Mouse (Mus musculus): ENCODE measurements around the gene Ak2. TPM values are rescaled to one million over a fixed set of nuclear protein-coding genes. Genes with fewer than 3 reads are reported as not detected.

Ak2 gene
- total and polyA plus RNA-seq, 2 experiments from 2014 or later: 58.6 to 148 TPM

GRCm38 (mm10) chr4:129013151-129013864, 21.6 kb downstream of the Ak2 start:
- ATAC-seq (ENCODE audit: insufficient read depth, low read depth): no peak
- Histone ChIP-seq H3K4me3 (ENCODE audit: low read depth, low read length) (no peak overlapping the region), H3K9me3 (replicated peaks; ENCODE audit: control insufficient read depth, low read length) (no peaks in the 10 kb centered on the region), H3K4me2 (ENCODE audit: low read depth, low read length) (no peak overlapping the region), H3K27me3 (ENCODE audit: control insufficient read depth, insufficient read depth, low read length) (no peaks in the 10 kb centered on the region), H3K27ac (ENCODE audit: low read depth) (no peak overlapping the region), H3K36me3 (replicated peaks; ENCODE audit: control insufficient read depth, insufficient read depth, low read length) (peaks cover 21% of the 10 kb centered on the region), H3K4me1 (ENCODE audit: control insufficient read depth, insufficient read depth) (peaks cover 17% of the 10 kb centered on the region), H3K9ac (replicated peaks; ENCODE audit: low read depth, low read length) (no peak overlapping the region)
- no peak for DNase-seq (ENCODE audit: low spot score)
- 56% methylated on average over 10 of the region's 10 CpGs for WGBS
- TF ChIP-seq EP300 (IDR thresholded peaks at IDR 0.05; ENCODE audit: low read depth): no peak

GRCm38 (mm10) chr4:129016329-129016728, 24.6 kb downstream of the Ak2 start:
- peaks cover 34% of the 10 kb centered on the region for H3K4me1 ChIP-seq (ENCODE audit: control insufficient read depth, insufficient read depth)
- no peak overlapping the region for H3K4me2 ChIP-seq (ENCODE audit: low read depth, low read length)
- 0 out of 2 replicates have a peak overlapping the region, but pooled peaks have one; percentile 18 for H3K27ac ChIP-seq (ENCODE audit: low read depth)

DNA sequence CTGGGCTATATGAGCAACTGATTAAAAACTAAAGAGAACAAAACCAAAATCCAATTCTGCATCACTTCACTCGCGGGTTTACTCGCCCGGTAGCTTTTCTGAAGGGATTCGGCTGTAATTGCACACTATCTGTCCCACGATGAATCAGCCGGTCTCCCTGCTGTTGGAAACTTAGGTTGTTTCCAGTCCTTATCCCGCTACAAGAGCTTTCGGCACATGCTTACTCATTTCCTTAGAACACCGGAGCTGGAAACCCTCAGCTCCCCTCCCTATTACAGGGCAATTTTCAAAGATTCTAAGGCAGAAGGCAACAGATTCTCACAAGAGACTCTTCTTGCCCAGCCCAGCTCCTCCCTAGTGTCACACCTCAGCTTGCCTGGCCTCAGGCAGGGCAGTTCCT, 25.4 kb downstream of the Ak2 start:
- no peaks in the 10 kb centered on the region for H3K36me3 ChIP-seq (replicated peaks; ENCODE audit: control insufficient read depth, insufficient read depth, low read length)
- H3K9ac ChIP-seq (replicated peaks; ENCODE audit: low read depth, low read length): no peak overlapping the region
- no peak for TF ChIP-seq EP300 (IDR thresholded peaks at IDR 0.05; ENCODE audit: low read depth)
- TF ChIP-seq CTCF (IDR thresholded peaks at IDR 0.05; ENCODE audit: low read depth): no peak
- 62% methylated on average over 10 of the region's 10 CpGs for WGBS
- no peak for ATAC-seq (ENCODE audit: insufficient read depth, low read depth)
- H3K4me1 ChIP-seq (ENCODE audit: control insufficient read depth, insufficient read depth): peaks cover 37% of the 10 kb centered on the region
- H3K9me3 ChIP-seq (replicated peaks; ENCODE audit: control insufficient read depth, low read length): no peaks in the 10 kb centered on the region
- H3K27ac ChIP-seq (ENCODE audit: low read depth): no peak overlapping the region
- no peaks in the 10 kb centered on the region for H3K27me3 ChIP-seq (ENCODE audit: control insufficient read depth, insufficient read depth, low read length)
- H3K4me2 ChIP-seq (ENCODE audit: low read depth, low read length): no peak overlapping the region
- DNase-seq (ENCODE audit: low spot score): peak; percentile 15
- no peak overlapping the region for H3K4me3 ChIP-seq (ENCODE audit: low read depth, low read length)

More at GRCm38 (mm10) chr4:129016329-129016728, 24.6 kb downstream of the Ak2 start:
- DNase-seq (ENCODE audit: low spot score): peak; percentile 8
- no peaks in the 10 kb centered on the region for H3K36me3 ChIP-seq (replicated peaks; ENCODE audit: control insufficient read depth, insufficient read depth, low read length)
- ATAC-seq (ENCODE audit: insufficient read depth, low read depth): no peak
- H3K4me3 ChIP-seq (ENCODE audit: low read depth, low read length): no peak overlapping the region
- H3K9me3 ChIP-seq (replicated peaks; ENCODE audit: control insufficient read depth, low read length): no peaks in the 10 kb centered on the region
- H3K9ac ChIP-seq (replicated peaks; ENCODE audit: low read depth, low read length): no peak overlapping the region
- 28% methylated on average over 4 of the region's 4 CpGs for WGBS
- H3K27me3 ChIP-seq (ENCODE audit: control insufficient read depth, insufficient read depth, low read length): no peaks in the 10 kb centered on the region
- no peak for TF ChIP-seq CTCF (IDR thresholded peaks at IDR 0.05; ENCODE audit: low read depth)
- no peak for TF ChIP-seq EP300 (IDR thresholded peaks at IDR 0.05; ENCODE audit: low read depth)

DNA sequence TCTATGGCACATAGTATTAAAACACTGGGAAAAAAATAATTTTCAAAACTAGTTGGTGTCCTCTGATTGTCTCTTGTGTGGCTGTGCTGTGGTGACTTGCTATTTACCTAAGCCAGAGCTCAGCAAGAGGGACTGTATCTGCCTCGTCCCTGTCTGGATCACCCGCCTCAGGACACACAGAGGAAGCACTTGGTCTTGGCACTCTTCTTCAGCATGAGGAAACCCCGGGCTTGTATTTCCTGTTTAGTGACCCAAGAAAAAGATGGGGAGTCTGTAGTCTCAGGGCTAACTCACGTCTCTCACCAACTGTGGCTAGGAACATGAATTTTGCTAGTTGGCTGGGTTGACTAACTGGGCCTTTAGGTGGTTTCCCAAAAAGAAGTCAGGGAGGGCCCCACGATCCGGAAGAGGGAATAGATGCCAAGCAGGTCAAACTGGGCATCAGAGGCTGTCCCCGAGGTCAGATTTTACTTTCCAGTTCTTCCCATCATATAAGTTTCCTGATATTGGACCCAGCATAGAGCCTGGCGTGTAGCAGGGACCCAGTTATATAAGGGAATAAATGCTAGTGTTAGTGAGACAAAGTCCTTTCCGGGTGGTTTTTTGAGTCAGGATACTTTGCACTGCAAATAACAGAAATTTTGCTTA, 27.2 kb downstream of the Ak2 start:
- DNase-seq (ENCODE audit: low spot score): no peak
- Histone ChIP-seq H3K9me3 (replicated peaks; ENCODE audit: control insufficient read depth, low read length) (no peaks in the 10 kb centered on the region), H3K27me3 (ENCODE audit: control insufficient read depth, insufficient read depth, low read length) (no peaks in the 10 kb centered on the region), H3K4me1 (ENCODE audit: control insufficient read depth, insufficient read depth) (peaks cover 34% of the 10 kb centered on the region), H3K4me2 (ENCODE audit: low read depth, low read length) (no peak overlapping the region), H3K9ac (replicated peaks; ENCODE audit: low read depth, low read length) (no peak overlapping the region), H3K4me3 (ENCODE audit: low read depth, low read length) (no peak overlapping the region), H3K36me3 (replicated peaks; ENCODE audit: control insufficient read depth, insufficient read depth, low read length) (no peaks in the 10 kb centered on the region), H3K27ac (ENCODE audit: low read depth) (no peak overlapping the region)
- WGBS: 77% methylated on average over 9 of the region's 9 CpGs
- TF ChIP-seq EP300 (IDR thresholded peaks at IDR 0.05; ENCODE audit: low read depth) (no peak), CTCF (IDR thresholded peaks at IDR 0.05; ENCODE audit: low read depth) (no peak)
- no peak for ATAC-seq (ENCODE audit: insufficient read depth, low read depth)

DNA sequence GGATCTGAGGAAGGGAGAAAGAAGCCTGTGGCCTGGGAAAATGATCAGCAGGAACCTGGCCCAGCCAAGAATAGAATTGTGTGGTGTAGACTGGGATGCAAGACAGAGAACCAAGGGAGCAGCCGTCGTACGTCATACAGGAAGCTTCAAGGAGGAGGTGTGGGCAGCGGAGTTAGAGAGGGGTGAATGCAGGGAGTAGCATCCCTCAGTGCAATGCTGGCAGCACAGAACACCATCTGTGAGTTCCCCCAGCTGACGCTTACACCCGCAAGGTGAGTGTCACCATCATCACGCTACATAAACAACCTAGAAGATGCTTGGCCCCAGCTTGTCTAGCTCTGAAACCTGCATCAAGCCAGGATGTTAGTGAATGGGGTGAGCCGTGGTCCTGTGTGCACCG, 28.0 kb downstream of the Ak2 start:
- H3K27ac ChIP-seq (ENCODE audit: low read depth): peak overlapping the region; percentile 32; the same call in 1 of the 2 replicates
- ATAC-seq (ENCODE audit: insufficient read depth, low read depth): no peak

More for the DNA sequence above, 28.0 kb downstream of the Ak2 start:
- Histone ChIP-seq H3K4me1 (ENCODE audit: control insufficient read depth, insufficient read depth) (peaks cover 35% of the 10 kb centered on the region), H3K4me2 (ENCODE audit: low read depth, low read length) (no peak overlapping the region), H3K4me3 (ENCODE audit: low read depth, low read length) (no peak overlapping the region), H3K9ac (replicated peaks; ENCODE audit: low read depth, low read length) (no peak overlapping the region), H3K9me3 (replicated peaks; ENCODE audit: control insufficient read depth, low read length) (no peaks in the 10 kb centered on the region), H3K27me3 (ENCODE audit: control insufficient read depth, insufficient read depth, low read length) (no peaks in the 10 kb centered on the region), H3K36me3 (replicated peaks; ENCODE audit: control insufficient read depth, insufficient read depth, low read length) (no peaks in the 10 kb centered on the region)
- 59% methylated on average over 9 of the region's 9 CpGs for WGBS
- TF ChIP-seq EP300 (IDR thresholded peaks at IDR 0.05; ENCODE audit: low read depth) (no peak), CTCF (IDR thresholded peaks at IDR 0.05; ENCODE audit: low read depth) (no peak)
- no peak for DNase-seq (ENCODE audit: low spot score)
